Mouse (Mus musculus): ENCODE measurements around the gene Senp8. TPM values are rescaled to one million over a fixed set of nuclear protein-coding genes. Genes with fewer than 3 reads are reported as not detected.

The Senp8 gene
- total RNA-seq, 2 experiments from 2014 or later = 8.4 to 8.6 TPM

GRCm38 (mm10) chr9:59733075-59733474 lies 17.4 kb downstream of the Senp8 start:
- Histone ChIP-seq H3K27ac (no peak overlapping the region), H3K4me3 (no peak overlapping the region)
- no peak for DNase-seq (ENCODE audit: low spot score in 2 of 2)
- no peak for TF ChIP-seq CTCF (conservative IDR thresholded peaks at IDR 0.05)

- H3K27ac ChIP-seq = no peak overlapping the region
- H3K4me3 ChIP-seq = no peak overlapping the region
- no peak for TF ChIP-seq CTCF (conservative IDR thresholded peaks at IDR 0.05)
- DNase-seq (ENCODE audit: low spot score in 2 of 2) = no peak
These were observed 19.4 kb downstream of the Senp8 start for GRCm38 (mm10) chr9:59731136-59731535.

GRCm38 (mm10) chr9:59727569-59728286 lies 22.8 kb downstream of the Senp8 start:
- DNase-seq (ENCODE audit: low spot score in 2 of 2) = no peak
- H3K4me3 ChIP-seq = no peak overlapping the region
- no peak for TF ChIP-seq CTCF (conservative IDR thresholded peaks at IDR 0.05)
- no peak overlapping the region for H3K27ac ChIP-seq

GRCm38 (mm10) chr9:59725515-59725914 lies 25.0 kb downstream of the Senp8 start:
- no peak for TF ChIP-seq CTCF (conservative IDR thresholded peaks at IDR 0.05)
- Histone ChIP-seq H3K27ac (no peak overlapping the region), H3K4me3 (no peak overlapping the region)
- no peak for DNase-seq (ENCODE audit: low spot score in 2 of 2)

- peak overlapping the region; percentile 52; the same call in 1 of the 2 replicates for H3K4me3 ChIP-seq
- DNase-seq (ENCODE audit: low spot score in 2 of 2) = peak; percentile 44 to 58
- no peak for TF ChIP-seq CTCF (conservative IDR thresholded peaks at IDR 0.05)
- H3K27ac ChIP-seq = peak overlapping the region; percentile 87
These were observed 26.6 kb downstream of the Senp8 start for GRCm38 (mm10) chr9:59723791-59724442.

- peak; percentile 74 to 82 for DNase-seq (ENCODE audit: low spot score in 2 of 2)
- Histone ChIP-seq H3K27ac (peak overlapping the region; percentile 87), H3K4me3 (peak overlapping the region; percentile 52)
- TF ChIP-seq CTCF (conservative IDR thresholded peaks at IDR 0.05) = peak; percentile 94
These were observed 27.3 kb downstream of the Senp8 start for GRCm38 (mm10) chr9:59723096-59723657.

- no peak overlapping the region for H3K27ac ChIP-seq
- no peak for TF ChIP-seq CTCF (conservative IDR thresholded peaks at IDR 0.05)
- no peak overlapping the region for H3K4me3 ChIP-seq
- no peak for DNase-seq (ENCODE audit: low spot score in 2 of 2)
These were observed 29.4 kb downstream of the Senp8 start for GRCm38 (mm10) chr9:59721144-59721543.

GRCm38 (mm10) chr9:59718237-59718636 lies 32.3 kb downstream of the Senp8 start:
- no peak overlapping the region for H3K27ac ChIP-seq
- H3K4me3 ChIP-seq = no peak overlapping the region
- TF ChIP-seq CTCF (conservative IDR thresholded peaks at IDR 0.05) = no peak
- no peak for DNase-seq (ENCODE audit: low spot score in 2 of 2)

- no peak overlapping the region for H3K27ac ChIP-seq
- TF ChIP-seq CTCF (conservative IDR thresholded peaks at IDR 0.05) = no peak
- DNase-seq (ENCODE audit: low spot score in 2 of 2) = no peak
- H3K4me3 ChIP-seq = no peak overlapping the region
These were observed 34.1 kb downstream of the Senp8 start for GRCm38 (mm10) chr9:59716275-59716898.

GRCm38 (mm10) chr9:59709225-59709624 lies 41.3 kb downstream of the Senp8 start:
- no peak for DNase-seq (ENCODE audit: low spot score in 2 of 2)
- no peak for TF ChIP-seq CTCF (conservative IDR thresholded peaks at IDR 0.05)
- no peak overlapping the region for H3K27ac ChIP-seq
- no peak overlapping the region for H3K4me3 ChIP-seq

- Histone ChIP-seq H3K4me3 (no peak overlapping the region), H3K27ac (no peak overlapping the region)
- no peak for DNase-seq (ENCODE audit: low spot score in 2 of 2)
- TF ChIP-seq CTCF (conservative IDR thresholded peaks at IDR 0.05) = no peak
These were observed 43.4 kb downstream of the Senp8 start for GRCm38 (mm10) chr9:59706850-59707825.

GRCm38 (mm10) chr9:59703099-59703498 lies 47.4 kb downstream of the Senp8 start:
- Histone ChIP-seq H3K27ac (no peak overlapping the region), H3K4me3 (no peak overlapping the region)
- TF ChIP-seq CTCF (conservative IDR thresholded peaks at IDR 0.05) = no peak
- DNase-seq (ENCODE audit: low spot score in 2 of 2) = no peak
